Mouse (Mus musculus) CH12.LX (cell line): ENCODE data around the gene Pou2f1. TPM values are rescaled to one million over a fixed set of nuclear protein-coding genes. Genes with fewer than 3 reads are reported as not detected.

Source experiments
- DNase-seq: peaks from one replicate; pipeline ENCODE4 v3.0.0-alpha.2; 2013; ENCODE audit errors: extremely low read depth
- H3K27ac ChIP-seq: 2 replicates; pipeline ENCODE4 v1.5.1; 2012; ENCODE audit warnings: low read depth, mild to moderate bottlenecking, control low read depth, moderate library complexity; ENCODE audit not compliant: insufficient read depth
- H3K27me3 ChIP-seq: replicated peaks from 2 replicates; pipeline ENCODE3; 2012; ENCODE audit warnings: inconsistent platforms
- H3K36me3 ChIP-seq, 2 experiments: replicated peaks in 1 of 2; 2 replicates each; pipeline versions ENCODE3 to v1.6.1; 2012; ENCODE audit warnings: inconsistent platforms in 1 of 2, low read length in 1 of 2, mild to moderate bottlenecking in 1 of 2, mixed read lengths in 1 of 2, moderate library complexity in 1 of 2; ENCODE audit not compliant: control insufficient read depth in 1 of 2, insufficient read depth in 1 of 2
- H3K4me1 ChIP-seq, 2 experiments: 2 replicates each; pipeline ENCODE4 v1.6.1; 2012; ENCODE audit warnings: inconsistent platforms in 1 of 2, moderate library complexity in 1 of 2; ENCODE audit not compliant: insufficient read depth in 2 of 2, control insufficient read depth in 1 of 2
- H3K4me2 ChIP-seq: 2 replicates; pipeline ENCODE4 v1.6.1; 2012; ENCODE audit warnings: low read depth, mild to moderate bottlenecking, control low read depth; ENCODE audit not compliant: poor library complexity, insufficient read depth, severe bottlenecking
- H3K4me3 ChIP-seq, 3 experiments: fragments of 150-350 bp in 1 of 3; sonication (generic) in 1 of 3; replicated peaks in 1 of 3; 2 replicates each; pipeline versions ENCODE3 to v1.5.1; 2011 to 2012; ENCODE audit warnings: low read depth in 2 of 3, low read length in 2 of 3, mild to moderate bottlenecking in 2 of 3, moderate library complexity in 2 of 3, control low read depth in 1 of 3, improper control_type of control experiment in 1 of 3, inconsistent platforms in 1 of 3, mixed read lengths in 1 of 3; ENCODE audit not compliant: poor library complexity in 1 of 3
- H3K79me2 ChIP-seq: replicated peaks from 2 replicates; pipeline ENCODE4 v1.6.1; 2012; ENCODE audit warnings: mild to moderate bottlenecking, moderate library complexity; ENCODE audit not compliant: control insufficient read depth, poor library complexity, insufficient read depth, severe bottlenecking; ENCODE audit errors: extremely low read depth
- H3K9ac ChIP-seq: 2 replicates; pipeline ENCODE4 v1.6.1; 2012; ENCODE audit warnings: low read depth, mild to moderate bottlenecking, control low read depth, moderate library complexity; ENCODE audit not compliant: insufficient read depth
- H3K9me3 ChIP-seq: replicated peaks from 2 replicates; pipeline ENCODE3; 2012; ENCODE audit warnings: low read length, inconsistent platforms, mixed read lengths
- BHLHE40 ChIP-seq: IDR thresholded peaks from 2 replicates; pipeline ENCODE4 v1.6.1; 2011; ENCODE audit warnings: mild to moderate bottlenecking, low read depth, low read length, improper control_type of control experiment
- CHD1 ChIP-seq: IDR thresholded peaks from 2 replicates; pipeline ENCODE4 v1.6.1; 2012; ENCODE audit warnings: low read depth, low read length, improper control_type of control experiment, inconsistent platforms
- CHD2 ChIP-seq: IDR thresholded peaks from 2 replicates; pipeline ENCODE4 v1.6.1; 2011; ENCODE audit warnings: low read length, improper control_type of control experiment
- E2F4 ChIP-seq: IDR thresholded peaks from 2 replicates; pipeline ENCODE4 v1.6.1; 2011; ENCODE audit warnings: low read depth, low read length, improper control_type of control experiment; ENCODE audit not compliant: insufficient replicate concordance
- ELF1 ChIP-seq: IDR thresholded peaks from 2 replicates; pipeline ENCODE4 v1.6.1; 2014; ENCODE audit warnings: low read depth, mild to moderate bottlenecking, inconsistent platforms, low read length, improper control_type of control experiment
- EP300 ChIP-seq: IDR thresholded peaks from 2 replicates; pipeline ENCODE4 v1.6.1; 2011; ENCODE audit warnings: low read length, improper control_type of control experiment
- ETS1 ChIP-seq: conservative IDR thresholded peaks from 2 replicates; pipeline ENCODE4 v1.6.1; 2012; ENCODE audit warnings: low read depth, mild to moderate bottlenecking, inconsistent platforms, low read length, improper control_type of control experiment, moderate library complexity
- HCFC1 ChIP-seq: IDR thresholded peaks from 2 replicates; pipeline ENCODE4 v1.6.1; 2012; ENCODE audit warnings: low read depth, mild to moderate bottlenecking, inconsistent platforms, low read length, improper control_type of control experiment
- JUN ChIP-seq: IDR thresholded peaks from 2 replicates; pipeline ENCODE4 v1.6.1; 2011; ENCODE audit warnings: low read depth, mild to moderate bottlenecking, low read length, improper control_type of control experiment, moderate library complexity; ENCODE audit not compliant: insufficient read depth
- JUND ChIP-seq: conservative IDR thresholded peaks from 2 replicates; pipeline ENCODE4 v1.6.1; 2011; ENCODE audit warnings: low read depth, low read length, improper control_type of control experiment
- MAX ChIP-seq: IDR thresholded peaks from 2 replicates; pipeline ENCODE4 v1.6.1; 2011; ENCODE audit warnings: low read length, improper control_type of control experiment
- MAZ ChIP-seq: IDR thresholded peaks from 2 replicates; pipeline ENCODE4 v1.6.1; 2012; ENCODE audit warnings: low read depth, mild to moderate bottlenecking, inconsistent platforms, low read length, improper control_type of control experiment, moderate library complexity
- MEF2A ChIP-seq: IDR thresholded peaks from 2 replicates; pipeline ENCODE4 v1.6.1; 2014; ENCODE audit warnings: low read depth, mild to moderate bottlenecking, inconsistent platforms, low read length, improper control_type of control experiment, borderline replicate concordance
- NRF1 ChIP-seq: IDR thresholded peaks from 2 replicates; pipeline ENCODE4 v1.6.1; 2014; ENCODE audit warnings: low read depth, mild to moderate bottlenecking, inconsistent platforms, low read length, improper control_type of control experiment, moderate library complexity
- SIN3A ChIP-seq: IDR thresholded peaks from 2 replicates; pipeline ENCODE4 v1.6.1; 2012; ENCODE audit warnings: low read length, improper control_type of control experiment, inconsistent platforms
- SMC3 ChIP-seq: IDR thresholded peaks from 2 replicates; pipeline ENCODE4 v1.6.1; 2011; ENCODE audit warnings: low read depth, low read length, improper control_type of control experiment
- TCF12 ChIP-seq: IDR thresholded peaks from 2 replicates; pipeline ENCODE4 v1.6.1; 2014; ENCODE audit warnings: low read depth, mild to moderate bottlenecking, inconsistent platforms, low read length, improper control_type of control experiment
- USF2 ChIP-seq: conservative IDR thresholded peaks from 2 replicates; pipeline ENCODE4 v1.6.1; 2011; ENCODE audit warnings: low read depth, low read length, improper control_type of control experiment
- ZKSCAN1 ChIP-seq: IDR thresholded peaks from 2 replicates; pipeline ENCODE4 v1.6.1; 2012; ENCODE audit warnings: low read depth, inconsistent platforms, low read length, improper control_type of control experiment, borderline replicate concordance
- ZMIZ1 ChIP-seq: IDR thresholded peaks from 2 replicates; pipeline ENCODE4 v1.6.1; 2012; ENCODE audit warnings: low read depth, mild to moderate bottlenecking, inconsistent platforms, low read length, improper control_type of control experiment
- ZNF384 ChIP-seq: IDR thresholded peaks from 2 replicates; pipeline ENCODE4 v1.6.1; 2012; ENCODE audit warnings: low read depth, low read length, improper control_type of control experiment, inconsistent platforms
- dilution Hi-C: fragments of 300-500 bp; cut with MboI; formaldehyde crosslinking; loops from 2 replicates; pipeline ENCODE4 v1.14.3; 2020; ENCODE audit warnings: low sequenced_read_pairs; ENCODE audit not compliant: extremely low pct_unique_long_range_greater_than_20kb, extremely low pct_ligation_motif_present
- in situ Hi-C: fragments of 300-500 bp; cut with MboI; formaldehyde crosslinking; loops from 3 replicates; pipeline ENCODE4 v1.14.3; 2019; ENCODE audit warnings: low sequenced_read_pairs, low pct_ligation_motif_present, low pct_unique_long_range_greater_than_20kb, mixed read lengths
- polyA plus RNA-seq: library from polyadenylated mRNA; unstranded; fragments of >175 nt; gene quantifications from 2 replicates; pipeline ENCODE4 v1.2.1, GENCODE M21; 2012; ENCODE audit warnings: low read depth; ENCODE audit not compliant: insufficient read length
- total RNA-seq, 2 experiments: library from RNA; depleted of rRNA; stranded (reverse); fragments of 300-350 nt in 1 of 2; fragments of >200 nt in 1 of 2; gene quantifications; 2 replicates each; pipeline ENCODE4 v1.2.3; 2012 to 2014

Pou2f1 gene
- total and polyA plus RNA-seq, 3 experiments, result 6.4 to 18.3 (median 7.4) TPM

GRCm38 (mm10) chr1:165961676-165962364 is 40.7 kb downstream of the Pou2f1 start:
- no peaks in the 10 kb centered on the region for H3K27me3 ChIP-seq
- no peaks in the 10 kb centered on the region for H3K9me3 ChIP-seq
- in situ Hi-C loops (no loop called here), dilution Hi-C loops (no loop called here)
- H3K4me2 ChIP-seq, result peak overlapping the region; percentile 9; the same call in 1 of the 2 replicates
- no peak overlapping the region for H3K4me3 ChIP-seq
- TF ChIP-seq HCFC1 (no peak), NRF1 (no peak), BHLHE40 (no peak), CHD1 (no peak), JUN (no peak), SMC3 (no peak), USF2 (no peak), JUND (no peak)
- H3K36me3 ChIP-seq, result no peaks in the 10 kb centered on the region
- no peaks in the 10 kb centered on the region; the same call in none of the 2 replicates for H3K79me2 ChIP-seq
- H3K4me1 ChIP-seq, result peaks cover 8 to 38% of the 10 kb centered on the region in 2 experiments; a peak in 3 of 4 replicates
- no peak for DNase-seq
- peak overlapping the region; percentile 29; the same call in 1 of the 2 replicates for H3K9ac ChIP-seq
- no peak overlapping the region for H3K27ac ChIP-seq

DNA sequence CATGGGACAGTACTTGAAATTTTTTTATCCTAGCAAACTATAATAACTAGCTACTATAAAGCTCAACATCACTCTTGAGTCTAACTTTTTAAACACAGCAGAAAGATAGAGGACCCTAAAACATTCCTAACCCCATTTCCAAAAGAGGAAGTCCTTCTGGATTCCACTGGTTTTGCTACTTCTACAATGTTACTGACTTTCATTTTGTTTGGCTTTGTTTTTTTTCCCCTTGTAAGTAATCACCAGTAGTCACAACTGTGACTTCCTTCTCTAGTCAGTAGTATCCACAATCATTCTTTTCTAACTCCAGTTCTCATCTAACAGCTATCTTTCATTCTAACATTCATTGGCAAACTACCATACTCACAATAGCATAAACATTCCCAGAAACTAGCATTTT is 44.3 kb downstream of the Pou2f1 start:
- Histone ChIP-seq H3K27ac (no peak overlapping the region), H3K4me3 (no peak overlapping the region), H3K4me1 (peaks cover 3 to 38% of the 10 kb centered on the region in 2 experiments; a peak in 3 of 4 replicates), H3K27me3 (no peaks in the 10 kb centered on the region), H3K9me3 (no peaks in the 10 kb centered on the region), H3K36me3 (no peaks in the 10 kb centered on the region), H3K9ac (no peak overlapping the region), H3K79me2 (no peaks in the 10 kb centered on the region; the same call in 1 of the 2 replicates), H3K4me2 (no peak overlapping the region)
- DNase-seq, result no peak
- in situ Hi-C loops (no loop called here), dilution Hi-C loops (no loop called here)
- TF ChIP-seq BHLHE40 (no peak), HCFC1 (no peak), ELF1 (no peak)

DNA sequence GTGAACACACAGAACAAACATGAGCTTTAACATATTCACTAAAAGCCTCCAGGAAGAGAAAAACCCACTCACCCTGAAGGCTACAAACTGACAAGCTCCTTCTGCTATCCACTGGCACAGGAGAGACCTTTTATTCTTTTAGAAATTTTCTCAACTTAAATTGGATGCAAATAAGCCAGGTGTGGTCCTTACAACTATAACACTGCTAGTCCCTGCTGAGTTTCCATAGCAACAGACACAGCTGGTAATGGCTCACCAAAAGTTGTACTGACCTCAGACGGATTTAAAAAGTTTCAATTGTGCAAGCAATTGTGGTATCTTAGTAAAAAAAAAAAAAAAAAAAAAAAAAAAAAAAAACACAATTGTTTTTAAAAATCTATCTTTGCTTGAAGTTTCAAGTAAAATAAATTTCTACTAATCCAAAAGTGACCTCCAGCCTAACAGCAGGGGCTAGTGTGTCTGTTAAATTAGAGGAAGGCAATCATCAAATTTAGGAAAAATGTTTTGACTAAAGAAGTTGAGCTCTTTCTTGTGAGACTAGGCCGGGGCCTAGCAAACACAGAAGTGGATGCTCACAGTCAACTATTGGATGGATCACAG is 54.2 kb downstream of the Pou2f1 start:
- Histone ChIP-seq H3K4me2 (peak overlapping the region; percentile 61), H3K4me3 (no peak overlapping the region), H3K36me3 (no peaks in the 10 kb centered on the region), H3K4me1 (peaks cover 0 to 18% of the 10 kb centered on the region in 2 experiments; a peak in 2 of 4 replicates), H3K9me3 (no peaks in the 10 kb centered on the region), H3K27ac (no peak overlapping the region), H3K9ac (no peak overlapping the region), H3K27me3 (no peaks in the 10 kb centered on the region), H3K79me2 (0 out of 2 replicates have a peak, but pooled peaks cover 3% of the 10 kb centered on the region)
- in situ Hi-C loops (no loop called here), dilution Hi-C loops (no loop called here)
- DNase-seq, result peak; percentile 85
- TF ChIP-seq ZNF384, result peak; percentile 97
- TF ChIP-seq ETS1, result peak; percentile 57; the same call in 1 of the 2 replicates
- TF ChIP-seq E2F4, result no peak
- TF ChIP-seq SIN3A, result peak; percentile 71; the same call in 1 of the 2 replicates
- TF ChIP-seq JUND, result no peak
- no peak for TF ChIP-seq HCFC1
- TF ChIP-seq CHD1, result no peak
- no peak for TF ChIP-seq SMC3
- peak; percentile 49; the same call in 1 of the 2 replicates for TF ChIP-seq TCF12
- no peak for TF ChIP-seq JUN
- TF ChIP-seq MAX, result no peak
- peak; percentile 58; the same call in 1 of the 2 replicates for TF ChIP-seq EP300
- TF ChIP-seq MEF2A, result no peak
- TF ChIP-seq ZMIZ1, result no peak
- no peak for TF ChIP-seq ZKSCAN1
- TF ChIP-seq BHLHE40, result no peak
- no peak for TF ChIP-seq CHD2
- TF ChIP-seq MAZ, result no peak
